Mouse (Mus musculus) CH12.LX (cell line): Measurements from ENCODE around the gene 6030408B16Rik.

Experiments used
- CTCF ChIP-seq, 2 experiments: IDR thresholded peaks in 1 of 2; conservative IDR thresholded peaks in 1 of 2; 2 replicates each; pipeline ENCODE4 v1.5.1; 2011 to 2012; ENCODE audit warnings: low read depth in 2 of 2, low read length in 2 of 2, improper control_type of control experiment in 1 of 2, inconsistent platforms in 1 of 2, mild to moderate bottlenecking in 1 of 2, moderate library complexity in 1 of 2
- MYC ChIP-seq: IDR thresholded peaks from 2 replicates; pipeline ENCODE4 v1.6.1; 2011; ENCODE audit warnings: low read depth, mild to moderate bottlenecking, improper control_type of control experiment, low read length
- NELFE ChIP-seq: IDR thresholded peaks from 2 replicates; pipeline ENCODE4 v1.6.1; 2011; ENCODE audit warnings: low read depth, low read length, improper control_type of control experiment
- POLR2A ChIP-seq: IDR thresholded peaks from 2 replicates; pipeline ENCODE4 v1.6.1; 2011; ENCODE audit warnings: low read depth, mild to moderate bottlenecking, improper control_type of control experiment, low read length
- ZNF384 ChIP-seq: IDR thresholded peaks from 2 replicates; pipeline ENCODE4 v1.6.1; 2012; ENCODE audit warnings: low read depth, low read length, improper control_type of control experiment, inconsistent platforms

- TF ChIP-seq MYC (no peak), CTCF (conservative IDR thresholded peaks at IDR 0.05 in 1 of 2, IDR thresholded peaks at IDR 0.05 in 1 of 2; ENCODE audit: low read depth in 2 of 2, low read length in 2 of 2) (no peak), POLR2A (no peak), ZNF384 (no peak), NELFE (no peak)
Measured at GRCm38 (mm10) chr15:101312006-101312405, 19.0 kb downstream of the 6030408B16Rik start.
